Mouse (Mus musculus) neutrophil, adult 5-6 weeks (primary cell): ENCODE data around the gene Zfand5. TPM values are rescaled to one million over a fixed set of nuclear protein-coding genes. Genes with fewer than 3 reads are reported as not detected.
"Not testable (repeated sequence)": the region's sequence is repeated elsewhere in the genome, so short reads cannot be mapped to it uniquely, and the experiment has no call there.

Experiments
- ATAC-seq: fragments of 151-379, 151-347 bp; 2 replicates; pipeline ENCODE4 v1.8.0; 2017; ENCODE audit warnings: mild to moderate bottlenecking, moderate TSS enrichment; ENCODE audit not compliant: insufficient number of reproducible peaks, poor library complexity, low FRiP score, severe bottlenecking; ENCODE audit errors: extremely low read depth
- total RNA-seq: library from RNA; stranded (forward); fragments of 200-1000 nt; gene quantifications from 2 replicates; pipeline ENCODE4 v1.2.3, GENCODE M21; 2017

Gene Zfand5
- 186 and 188 TPM in 2 replicates for total RNA-seq

GRCm38 (mm10) chr19:21271741-21272654, at the start of gene Zfand5:
Gene Zfand5, plus strand, starts transcription at chr19:21272278.
- ATAC-seq: peak; percentile 76

GRCm38 (mm10) chr19:21227131-21227530, 44.9 kb upstream of the Zfand5 start:
- no peak for ATAC-seq

DNA sequence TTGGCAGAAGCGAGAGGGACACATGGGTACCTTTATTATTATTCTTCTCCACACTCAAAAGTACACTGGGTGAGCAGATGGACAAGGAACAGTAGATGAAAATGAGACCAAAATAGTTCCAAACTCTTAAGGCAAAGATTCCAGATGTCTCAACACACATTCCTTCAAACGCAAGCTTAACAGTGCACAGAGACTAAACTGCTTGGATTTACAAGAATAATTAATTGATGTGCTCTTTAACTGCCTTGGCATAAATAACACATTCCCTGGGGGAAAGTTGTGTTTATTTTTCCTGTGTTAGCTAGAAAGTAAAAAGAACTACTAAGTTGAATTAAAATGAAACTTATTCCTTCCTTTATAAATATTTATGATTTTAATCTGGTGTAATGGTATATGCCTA, 44.3 kb upstream of the Zfand5 start:
- no peak for ATAC-seq

GRCm38 (mm10) chr19:21248730-21249129, 23.3 kb upstream of the Zfand5 start:
- ATAC-seq: not testable (repeated sequence)

GRCm38 (mm10) chr19:21253846-21254245, 18.2 kb upstream of the Zfand5 start:
- no peak for ATAC-seq

DNA sequence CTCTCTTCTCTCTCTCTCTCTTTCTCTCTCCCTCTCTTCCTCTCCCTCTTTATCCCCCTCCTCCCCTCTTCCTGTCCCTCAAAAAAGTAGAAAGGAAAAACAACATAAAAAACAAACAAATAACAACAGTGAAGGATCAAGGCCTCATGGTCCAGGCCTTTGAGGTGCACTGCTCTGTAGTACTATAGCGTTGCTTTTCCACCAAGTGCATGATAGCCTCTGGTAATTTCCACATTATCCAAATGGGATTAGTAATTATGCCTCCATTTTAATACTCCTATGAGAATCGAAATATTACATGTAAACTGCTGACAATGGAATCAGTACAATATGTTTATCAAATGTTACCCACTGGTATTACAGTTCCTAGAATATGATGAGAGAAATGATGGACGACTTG, 16.2 kb upstream of the Zfand5 start:
- no peak for ATAC-seq

DNA sequence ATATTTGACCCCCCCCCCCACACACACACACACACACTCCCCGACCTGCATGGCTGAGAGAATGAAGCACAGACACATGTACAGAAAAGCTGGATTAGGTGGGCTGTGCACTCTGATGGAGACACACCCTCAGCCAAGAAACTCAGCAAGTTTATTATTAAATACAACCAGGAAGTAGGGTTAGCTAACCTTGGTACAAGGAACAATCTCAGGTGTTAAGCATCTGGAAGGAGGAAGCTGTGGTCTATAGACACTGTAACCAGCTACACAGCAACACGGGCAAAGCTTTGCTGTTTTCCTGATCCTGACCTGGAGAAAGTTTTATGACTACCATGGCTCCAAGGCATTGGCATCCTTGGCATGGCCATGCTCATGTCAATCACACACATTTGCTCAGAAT, 12.6 kb upstream of the Zfand5 start:
- ATAC-seq: peak; percentile 69

DNA sequence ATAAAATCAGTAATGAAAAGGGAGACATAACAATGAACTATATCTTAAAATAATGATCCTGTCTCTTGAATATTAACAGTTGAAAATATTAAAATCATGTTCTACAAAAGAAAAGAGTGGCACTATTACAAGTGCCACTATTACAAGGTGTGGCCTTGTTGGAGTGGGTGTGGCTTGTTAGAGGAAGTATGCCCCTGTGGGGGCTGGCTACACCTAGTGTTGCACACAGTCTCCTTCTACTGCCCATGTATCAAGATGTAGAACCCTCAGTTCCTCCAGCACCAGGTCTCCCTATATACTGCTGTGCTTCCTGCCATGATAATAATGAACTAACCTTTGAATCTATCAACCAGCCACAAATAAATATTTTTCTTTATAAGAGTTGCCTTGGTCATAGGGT, 11.8 kb upstream of the Zfand5 start:
- ATAC-seq: peak; percentile 86

GRCm38 (mm10) chr19:21271186-21271585, 892 bp upstream of the Zfand5 start:
- ATAC-seq: no peak

DNA sequence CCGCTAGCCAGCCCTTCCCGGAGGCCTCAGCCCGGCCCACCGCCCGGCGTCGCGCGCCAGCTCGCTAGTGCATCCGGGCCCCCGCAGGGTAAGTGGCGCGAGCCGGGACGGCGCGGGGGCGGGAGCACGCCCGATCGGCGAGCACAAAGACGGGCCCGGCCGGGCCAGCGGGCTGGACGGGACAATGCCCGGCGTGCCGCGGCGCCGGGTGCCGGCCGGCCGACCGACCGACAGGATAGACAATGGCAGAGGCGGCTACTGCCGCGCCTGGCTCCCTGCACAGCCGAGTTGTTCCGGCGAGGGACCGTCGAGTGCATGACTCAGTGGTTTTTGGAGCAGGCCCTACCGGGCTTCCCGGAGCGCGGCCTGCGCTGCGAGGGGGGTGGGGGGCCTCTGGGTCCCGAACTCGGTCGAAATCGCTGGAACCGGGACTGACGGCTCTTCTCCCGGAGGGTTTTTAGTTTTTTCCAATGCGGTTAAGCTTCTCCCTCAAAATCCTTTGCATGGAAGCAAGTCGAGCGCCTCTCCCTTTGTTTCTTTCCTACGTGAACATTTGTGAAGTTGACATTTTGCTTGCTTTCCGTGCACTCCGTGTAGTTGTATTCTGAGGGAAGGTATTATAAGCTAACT, 692 bp downstream of the Zfand5 start:
- ATAC-seq: peak; percentile 27

GRCm38 (mm10) chr19:21273440-21273839, 1.4 kb downstream of the Zfand5 start:
- ATAC-seq: no peak

DNA sequence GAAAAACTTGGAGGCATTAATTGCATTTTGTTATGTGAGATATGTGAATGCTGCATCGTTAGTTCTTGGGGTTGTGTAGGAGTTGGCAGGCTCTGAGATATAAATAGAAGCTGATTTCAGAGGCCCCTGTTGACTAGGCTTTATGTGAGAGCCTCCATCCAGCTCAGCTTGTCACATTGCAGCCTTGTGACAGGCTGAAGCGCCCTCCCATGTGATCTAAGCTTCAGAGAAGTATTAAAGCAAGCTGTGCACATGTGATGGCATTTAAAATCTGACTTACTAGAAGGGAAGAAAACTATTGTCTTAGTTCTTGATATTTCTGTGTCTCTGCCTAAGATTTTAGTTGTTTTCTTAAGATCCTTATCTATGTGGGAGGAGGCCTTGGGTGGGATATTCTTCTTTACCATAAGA, 2.1 kb downstream of the Zfand5 start:
- peak; percentile 34; the same call in 1 of the 2 replicates for ATAC-seq

- no peak for ATAC-seq
Measured at GRCm38 (mm10) chr19:21274714-21275113, 2.6 kb downstream of the Zfand5 start.

- ATAC-seq: no peak
Measured at GRCm38 (mm10) chr19:21276317-21276716, 4.2 kb downstream of the Zfand5 start.

DNA sequence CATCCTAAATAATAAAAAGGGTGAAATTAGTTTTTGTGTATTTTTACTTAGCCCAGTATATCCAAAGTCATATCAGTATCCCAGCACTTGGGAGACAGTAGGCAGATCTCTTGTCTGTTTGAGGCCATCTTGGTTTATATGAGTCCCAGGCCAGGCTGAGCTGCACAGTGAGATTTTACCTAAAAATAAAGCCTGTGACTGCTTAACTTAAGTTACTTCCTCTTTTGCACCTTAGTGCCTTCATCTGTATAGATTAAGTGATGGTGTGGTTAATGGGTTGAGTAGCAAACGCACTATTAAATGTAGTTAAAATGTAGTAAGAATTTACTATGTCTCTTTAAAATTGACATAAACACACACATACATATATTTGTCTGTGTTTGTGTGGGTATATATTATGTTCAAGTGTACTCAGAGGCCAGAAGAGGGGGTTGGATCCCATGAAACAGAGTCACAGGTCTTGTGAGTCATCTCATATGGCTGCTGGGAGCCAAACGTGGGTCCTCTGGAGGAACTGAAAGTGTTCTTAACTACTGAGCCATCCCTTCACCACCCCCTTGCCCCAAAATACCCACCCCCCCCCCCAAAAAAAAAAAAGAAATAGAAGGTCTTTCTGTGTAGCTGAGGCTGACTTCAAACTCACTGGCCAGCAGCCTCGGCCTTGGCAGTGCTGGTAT, 14.5 kb downstream of the Zfand5 start:
- ATAC-seq: peak; percentile 80

DNA sequence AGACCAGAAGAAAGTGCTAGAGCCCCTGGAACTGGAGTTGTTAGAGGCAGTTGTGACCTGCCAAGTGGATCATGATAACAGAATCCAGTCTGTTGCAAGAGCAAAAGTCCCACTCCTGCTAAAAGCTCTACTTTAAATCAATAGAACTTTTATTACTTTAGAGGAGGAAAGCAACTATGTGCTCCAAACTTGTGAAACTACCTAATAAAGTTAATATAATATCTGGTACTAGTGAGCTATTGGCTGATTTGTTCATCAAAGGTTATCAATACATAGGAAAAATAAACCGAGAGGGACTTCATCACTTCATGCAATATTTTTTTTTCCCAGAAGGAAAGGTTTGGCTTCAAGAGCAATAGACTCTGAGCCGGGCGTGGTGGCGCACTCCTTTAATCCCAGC, 25.3 kb downstream of the Zfand5 start:
- no peak for ATAC-seq

- no peak for ATAC-seq
Measured at GRCm38 (mm10) chr19:21301787-21302186, 29.7 kb downstream of the Zfand5 start.

DNA sequence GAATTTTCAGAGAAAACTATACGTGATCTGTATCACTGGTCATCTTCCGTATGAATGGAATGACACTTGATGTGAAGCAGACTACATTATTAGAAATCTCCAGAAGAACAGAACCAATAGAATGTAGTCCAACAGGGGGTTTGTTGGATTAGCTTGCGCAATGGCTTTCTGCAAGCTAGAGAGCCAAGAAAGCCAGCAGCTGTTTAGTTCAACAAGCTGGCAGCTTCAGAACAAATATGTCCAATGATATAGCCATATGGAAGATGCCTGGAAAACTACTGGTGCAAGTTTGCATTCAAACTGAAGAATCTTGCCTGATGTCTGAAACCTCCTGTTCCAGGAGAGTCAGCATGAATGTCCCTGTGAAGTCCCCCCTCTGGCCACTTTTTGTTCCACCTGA, 35.7 kb downstream of the Zfand5 start:
- ATAC-seq: no peak

DNA sequence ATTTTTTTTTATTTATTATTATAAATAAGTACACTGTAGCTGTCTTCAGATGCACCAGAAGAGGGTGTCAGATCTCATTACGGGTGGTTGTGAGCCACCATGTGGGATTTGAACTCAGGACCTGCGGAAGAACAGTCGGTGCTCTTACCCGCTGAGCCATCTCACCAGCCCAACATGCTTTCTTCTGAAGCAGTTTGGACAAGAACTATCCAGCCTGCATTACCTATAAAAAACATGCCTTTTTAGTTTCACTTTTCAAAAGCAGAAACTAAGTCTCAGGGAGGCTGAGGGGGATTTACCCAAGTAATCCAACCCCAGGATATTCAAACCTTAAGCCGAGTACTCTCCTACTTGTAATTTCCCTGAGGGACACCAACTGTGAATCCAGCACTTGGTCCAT, 38.3 kb downstream of the Zfand5 start:
- not testable (repeated sequence) for ATAC-seq

DNA sequence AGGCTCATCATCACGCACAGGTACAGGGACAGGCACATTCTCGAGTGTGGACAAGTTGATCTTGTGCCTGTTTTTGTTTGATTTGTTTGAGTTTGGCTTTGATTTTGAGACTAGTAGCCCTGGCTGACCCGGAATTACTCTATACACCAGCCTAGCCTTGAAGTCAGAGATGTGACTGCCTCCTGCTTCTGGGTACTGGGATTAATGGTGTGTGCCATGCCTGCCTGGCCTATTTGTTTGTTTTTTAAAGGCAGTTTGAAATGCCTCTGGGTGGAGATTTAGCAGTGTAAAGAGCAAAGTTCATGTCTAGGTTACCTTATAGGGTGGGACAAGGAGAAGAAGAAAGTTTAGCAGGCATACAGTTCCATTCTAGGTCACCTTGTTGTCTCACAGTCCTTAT, 43.6 kb downstream of the Zfand5 start:
- ATAC-seq: no peak
